Mouse (Mus musculus) embryonic fibroblast, embryonic 13.5 days (primary cell): ENCODE results near the gene Gpr84. TPM values are rescaled to one million over a fixed set of nuclear protein-coding genes. Genes with fewer than 3 reads are reported as not detected.
A peak's percentile ranks its signal among the peaks of the same experiment; 100 is the strongest.

Experiments used
- H3K27ac ChIP-seq: 2 replicates; pipeline ENCODE4 v1.5.1; 2012; ENCODE audit warnings: low read length, control low read depth, inconsistent platforms; ENCODE audit not compliant: insufficient read depth
- H3K4me1 ChIP-seq: 2 replicates; pipeline ENCODE4 v1.6.1; 2011; ENCODE audit warnings: low read length; ENCODE audit not compliant: control insufficient read depth, insufficient read depth
- H3K4me3 ChIP-seq: 2 replicates; pipeline ENCODE4 v1.5.1; 2011; ENCODE audit warnings: mild to moderate bottlenecking, control low read depth, low read length; ENCODE audit not compliant: insufficient read depth
- CTCF ChIP-seq: IDR thresholded peaks from 2 replicates; pipeline ENCODE4 v1.5.1; 2011; ENCODE audit warnings: mild to moderate bottlenecking, control low read depth, low read length, moderate library complexity, borderline replicate concordance; ENCODE audit not compliant: insufficient read depth
- POLR2A ChIP-seq: IDR thresholded peaks from 2 replicates; pipeline ENCODE4 v1.6.1; 2011; ENCODE audit warnings: low read depth, mild to moderate bottlenecking, control low read depth, low read length, moderate library complexity
- polyA plus RNA-seq: library from polyadenylated mRNA; stranded (reverse); fragments of >200 nt; gene quantifications from 2 replicates; pipeline ENCODE4 v1.2.4, GENCODE M21; 2011; ENCODE audit warnings: low read depth; ENCODE audit not compliant: missing spikeins, insufficient read length

Gpr84 gene
- polyA plus RNA-seq, 1 experiment: 0.40 TPM

- TF ChIP-seq CTCF: no peak
- TF ChIP-seq POLR2A: no peak
- H3K4me3 ChIP-seq: no peak overlapping the region
- H3K4me1 ChIP-seq: peaks cover 48% of the 10 kb centered on the region
- peak overlapping the region; percentile 62 for H3K27ac ChIP-seq
Measured at GRCm38 (mm10) chr15:103301547-103302340, 8.7 kb downstream of the Gpr84 start.

- TF ChIP-seq CTCF (no peak), POLR2A (no peak)
- Histone ChIP-seq H3K4me1 (peaks cover 48% of the 10 kb centered on the region), H3K4me3 (no peak overlapping the region), H3K27ac (peak overlapping the region; percentile 51)
Measured at GRCm38 (mm10) chr15:103301046-103301445, 9.4 kb downstream of the Gpr84 start.

- Histone ChIP-seq H3K27ac (peak overlapping the region; percentile 51), H3K4me3 (no peak overlapping the region)
- no peak for TF ChIP-seq CTCF
- no peak for TF ChIP-seq POLR2A
Measured at GRCm38 (mm10) chr15:103300560-103300959, 9.9 kb downstream of the Gpr84 start.

GRCm38 (mm10) chr15:103300067-103300471 lies 10.3 kb downstream of the Gpr84 start:
- Histone ChIP-seq H3K4me1 (peaks cover 48% of the 10 kb centered on the region), H3K27ac (peak overlapping the region; percentile 51; the same call in 1 of the 2 replicates), H3K4me3 (no peak overlapping the region)
- TF ChIP-seq POLR2A: no peak
- no peak for TF ChIP-seq CTCF

More at GRCm38 (mm10) chr15:103300560-103300959, 9.9 kb downstream of the Gpr84 start:
- H3K4me1 ChIP-seq: peaks cover 48% of the 10 kb centered on the region

DNA sequence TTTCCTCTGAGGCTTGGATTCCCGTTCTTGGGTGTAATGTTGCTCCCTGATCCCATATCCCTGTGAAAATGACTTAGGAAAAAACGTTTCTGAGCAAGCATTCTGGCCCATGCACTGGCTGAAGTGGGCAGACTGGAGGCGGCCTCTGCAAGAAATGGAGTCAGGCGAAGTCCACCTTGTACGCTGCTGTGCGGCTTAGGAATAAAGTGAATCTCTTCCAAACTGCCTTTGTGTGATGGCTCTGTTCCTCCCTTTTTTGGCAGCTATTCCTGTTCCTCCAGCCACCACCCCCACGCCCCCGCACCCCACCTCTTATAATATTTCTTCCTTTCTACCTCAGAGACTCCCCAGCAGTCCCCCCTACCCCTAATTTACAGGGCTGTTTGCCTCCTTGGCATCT lies 10.8 kb downstream of the Gpr84 start:
- no peak overlapping the region for H3K4me3 ChIP-seq
- peaks cover 48% of the 10 kb centered on the region for H3K4me1 ChIP-seq
- H3K27ac ChIP-seq: no peak overlapping the region
- TF ChIP-seq POLR2A: no peak
- no peak for TF ChIP-seq CTCF

DNA sequence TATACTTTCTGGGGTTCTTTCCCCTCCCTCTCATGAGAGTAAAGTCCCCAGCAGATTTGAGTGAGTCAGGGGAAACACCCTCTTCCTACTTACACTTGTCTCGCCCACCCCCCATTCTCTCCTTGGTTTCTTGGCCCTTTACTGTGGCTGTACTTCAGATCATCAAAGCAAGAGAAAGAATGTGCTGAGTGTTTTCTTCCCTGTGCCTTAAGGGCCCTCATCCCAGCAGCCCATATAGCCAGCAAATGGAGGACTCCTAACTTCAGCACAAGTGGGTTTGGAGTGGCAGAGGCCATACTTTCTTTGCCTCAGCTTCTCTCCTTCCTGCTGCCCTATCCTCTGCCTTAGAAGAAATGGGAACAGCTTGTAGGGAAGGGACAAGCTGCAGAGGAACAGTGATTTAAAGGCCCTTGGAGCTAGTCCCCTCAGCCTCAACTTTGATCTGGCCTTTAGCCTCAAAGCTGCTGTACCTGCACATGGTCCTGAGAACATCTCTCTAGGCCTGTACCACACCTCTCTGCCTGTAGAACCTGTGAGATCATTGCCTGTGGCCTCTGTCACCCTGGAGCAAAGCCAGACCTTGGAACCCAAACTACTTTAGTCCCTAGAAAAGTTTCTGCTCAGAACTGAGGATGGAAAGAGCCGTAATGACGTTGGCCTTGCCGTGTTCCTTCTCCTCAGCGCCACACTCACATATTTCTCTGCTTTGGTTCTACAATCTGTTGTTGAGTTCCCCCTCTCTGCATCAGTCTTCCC lies 11.4 kb downstream of the Gpr84 start:
- Histone ChIP-seq H3K4me1 (peaks cover 43% of the 10 kb centered on the region), H3K27ac (no peak overlapping the region), H3K4me3 (no peak overlapping the region)
- TF ChIP-seq POLR2A (no peak), CTCF (no peak)

- no peak overlapping the region for H3K4me3 ChIP-seq
- no peak overlapping the region for H3K27ac ChIP-seq
- TF ChIP-seq POLR2A (no peak), CTCF (no peak)
- peaks cover 37% of the 10 kb centered on the region for H3K4me1 ChIP-seq
Measured at GRCm38 (mm10) chr15:103298026-103298425, 12.4 kb downstream of the Gpr84 start.

GRCm38 (mm10) chr15:103297313-103297712 lies 13.1 kb downstream of the Gpr84 start:
- H3K4me3 ChIP-seq: no peak overlapping the region
- H3K4me1 ChIP-seq: peaks cover 31% of the 10 kb centered on the region
- TF ChIP-seq POLR2A (no peak), CTCF (no peak)
- H3K27ac ChIP-seq: no peak overlapping the region

- Histone ChIP-seq H3K27ac (no peak overlapping the region), H3K4me1 (peaks cover 18% of the 10 kb centered on the region), H3K4me3 (no peak overlapping the region)
- TF ChIP-seq CTCF (no peak), POLR2A (no peak)
Measured at GRCm38 (mm10) chr15:103295851-103296250, 14.6 kb downstream of the Gpr84 start.

DNA sequence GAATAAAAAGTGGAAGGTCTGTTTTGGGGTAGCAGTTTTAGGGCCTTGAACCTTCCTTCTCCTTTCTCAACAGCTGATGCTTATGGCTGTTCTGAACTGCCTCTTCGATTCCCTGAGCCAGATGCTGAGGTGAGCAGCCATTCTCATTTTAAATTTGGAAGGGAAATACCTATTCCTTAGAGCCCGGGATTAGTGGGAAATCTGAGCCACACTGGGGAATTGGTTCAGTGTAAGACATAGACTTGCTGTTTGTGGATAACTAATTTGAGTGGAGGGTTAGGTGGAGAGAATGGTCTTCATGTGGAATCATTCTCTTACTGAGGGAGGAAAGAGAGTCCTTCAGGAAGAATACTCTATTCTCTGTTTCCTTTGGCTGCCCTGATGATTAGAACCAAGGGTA lies 15.8 kb downstream of the Gpr84 start:
- no peak overlapping the region for H3K27ac ChIP-seq
- TF ChIP-seq CTCF (no peak), POLR2A (no peak)
- peaks cover 15% of the 10 kb centered on the region for H3K4me1 ChIP-seq
- H3K4me3 ChIP-seq: no peak overlapping the region

- no peak for TF ChIP-seq CTCF
- no peak for TF ChIP-seq POLR2A
- peak overlapping the region; percentile 80 for H3K27ac ChIP-seq
- no peak overlapping the region for H3K4me3 ChIP-seq
- H3K4me1 ChIP-seq: peaks cover 4% of the 10 kb centered on the region; the same call in 1 of the 2 replicates
Measured at GRCm38 (mm10) chr15:103293375-103293774, 17.0 kb downstream of the Gpr84 start.
